Comparison of ENCODE assay signal across 8 mouse cellular contexts in the genomic region with DNA sequence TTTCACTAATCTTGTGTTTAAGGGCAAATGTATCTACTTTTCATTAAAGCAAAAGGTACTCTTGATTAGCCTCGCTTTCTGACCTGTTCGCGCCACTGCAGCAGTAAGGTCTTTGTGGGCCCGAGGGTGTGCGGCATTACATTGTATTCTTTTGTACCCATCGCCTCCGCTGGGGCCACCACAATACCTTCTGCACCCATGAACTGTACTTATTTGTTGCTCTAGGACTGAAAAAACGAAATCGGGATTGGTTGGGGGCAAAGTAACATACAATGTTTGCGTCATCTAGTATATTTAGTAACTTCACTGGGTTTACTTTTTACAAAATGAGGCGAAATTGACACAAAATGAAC. TPM values are rescaled to one million over a fixed set of nuclear protein-coding genes. Genes with fewer than 3 reads are reported as not detected.
DNase-seq lines count a peak whose midpoint lies in the region; ATAC-seq and TF ChIP-seq lines count a peak whose summit lies in the region.

No protein-coding gene starts in this region.

- H3ac ChIP-seq in myocyte (ENCODE audit: control insufficient read depth, insufficient read length) = peak overlapping the region; percentile 79

- H3K36me3 ChIP-seq in kidney, adult 2 months (ENCODE audit: control insufficient read depth, insufficient read depth, low read length) = no peaks in the 10 kb centered on the region
- no peaks in the 10 kb centered on the region for H3K36me3 ChIP-seq in limb, embryonic 15.5 days
- no peaks in the 10 kb centered on the region for H3K36me3 ChIP-seq in myocyte (ENCODE audit: control insufficient read depth, insufficient read depth)

- peak overlapping the region; percentile 99 for H3K4me3 ChIP-seq in kidney, adult 2 months (ENCODE audit: insufficient read depth, low read depth, low read length)
- H3K4me3 ChIP-seq in bone marrow macrophage, adult 2 months (ENCODE audit: insufficient read depth, low read length) = peak overlapping the region; percentile 68
- peak overlapping the region; percentile 75 for H3K4me3 ChIP-seq in limb, embryonic 15.5 days
- H3K4me3 ChIP-seq in myocyte = peak overlapping the region; percentile 52

- no peaks in the 10 kb centered on the region for H3K27me3 ChIP-seq in kidney, adult 2 months (replicated peaks; ENCODE audit: control insufficient read depth, insufficient read depth, low read length)
- no peaks in the 10 kb centered on the region for H3K27me3 ChIP-seq in limb, embryonic 15.5 days
- H3K27me3 ChIP-seq in myocyte (ENCODE audit: control insufficient read depth, insufficient read depth, insufficient read length) = no peaks in the 10 kb centered on the region

- H3K27ac ChIP-seq in kidney, adult 2 months (ENCODE audit: insufficient read depth, low read depth, low read length) = peak overlapping the region; percentile 100
- H3K27ac ChIP-seq in bone marrow macrophage, adult 2 months (ENCODE audit: insufficient read depth, low read depth, low read length) = peak overlapping the region; percentile 91
- peak overlapping the region; percentile 99 for H3K27ac ChIP-seq in limb, embryonic 15.5 days

- H3K4me1 ChIP-seq in kidney, adult 2 months (ENCODE audit: control insufficient read depth, insufficient read depth, low read length) = peaks cover 13% of the 10 kb centered on the region; the same call in 1 of the 2 replicates
- H3K4me1 ChIP-seq in bone marrow macrophage, adult 2 months (ENCODE audit: control insufficient read depth, insufficient read depth, low read length) = peaks cover 33% of the 10 kb centered on the region
- H3K4me1 ChIP-seq in limb, embryonic 15.5 days = peaks cover 18% of the 10 kb centered on the region

- DNase-seq in kidney, adult 2 months = no peak
- DNase-seq in kidney, adult 11 months = no peak
- DNase-seq in layer of hippocampus, adult 8-10 months (ENCODE audit: low spot score in 2 of 2) = no peak

- no peaks in the 10 kb centered on the region for H3K9me3 ChIP-seq in limb, embryonic 15.5 days

- peaks cover 20% of the 10 kb centered on the region for H3K79me2 ChIP-seq in myocyte (ENCODE audit: control insufficient read depth, insufficient read depth)

- no peak for TF ChIP-seq CTCF in kidney, adult 2 months (conservative IDR thresholded peaks at IDR 0.05; ENCODE audit: insufficient read depth, insufficient read length, low read depth, low read length)
- no peak for TF ChIP-seq CTCF in bone marrow macrophage, adult 2 months (IDR thresholded peaks at IDR 0.05; ENCODE audit: low read depth, low read length)

- 12% methylated on average over 11 of the region's 11 CpGs for WGBS in kidney, adult 2 months
- WGBS in limb, embryonic 15.5 days = 3% methylated on average over 11 of the region's 11 CpGs

- H3K9ac ChIP-seq in limb, embryonic 15.5 days = peak overlapping the region; percentile 90

- peak overlapping the region; percentile 77 for H3K4me2 ChIP-seq in limb, embryonic 15.5 days
- H3K4me2 ChIP-seq in myocyte (ENCODE audit: low read depth) = peak overlapping the region; percentile 79

- peak; percentile 8 for ATAC-seq in granulocyte monocyte progenitor cell, adult 5-6 weeks (replicated peaks; ENCODE audit: poor library complexity, severe bottlenecking)
- no peak for ATAC-seq in limb, embryonic 15.5 days (ENCODE audit: insufficient number of reproducible peaks, low FRiP score, low TSS enrichment, low read depth)
- no peak for ATAC-seq in inflammation-experienced regulatory T-cells, adult 6 months

- no peak for TF ChIP-seq POLR2A in kidney, adult 2 months (IDR thresholded peaks at IDR 0.05; ENCODE audit: low read depth, low read length)
- no peak for TF ChIP-seq POLR2A in bone marrow macrophage, adult 2 months (IDR thresholded peaks at IDR 0.05; ENCODE audit: borderline replicate concordance, low read depth, low read length)
- peak; percentile 36 for TF ChIP-seq POLR2A in myocyte (IDR thresholded peaks at IDR 0.05; ENCODE audit: insufficient read length, low read depth)

TF ChIP-seq in myocyte, 11 proteins besides CTCF, POLR2A, EP300 and RAD21:
- TF ChIP-seq MAX (IDR thresholded peaks at IDR 0.05; ENCODE audit: low read depth) = no peak

RNA-seq across cellular contexts. Expression of a gene that starts 1.3 kb away (rescaled TPM):
- 4.1 and 4.9 TPM in 2 replicates for polyA plus RNA-seq in kidney, adult 2 months (2012; rRNA removed)
- polyA plus RNA-seq in bone marrow macrophage, adult 2 months (2012; ENCODE audit: insufficient read depth, insufficient read length, missing spikeins) = 6.3 and 8.3 TPM in 2 replicates
- total RNA-seq in granulocyte monocyte progenitor cell, adult 5-6 weeks (2014; fragmentation: Nextera tagmentation) = 12.4 and 14.1 TPM in 2 replicates
- total RNA-seq in granulocyte monocyte progenitor cell, adult 5-6 weeks (2017) = 6.4 and 7.3 TPM in 2 replicates
- 4.4 and 4.7 TPM in 2 replicates for polyA plus RNA-seq in limb, embryonic 15.5 days (2015; fragmentation: Nextera tagmentation; extraction: Ambion mirVana)
- 1.9 TPM for polyA plus RNA-seq in myocyte (2012; fragmentation: generic; extraction: Trizol)
- polyA plus RNA-seq in inflammation-experienced regulatory T-cells, adult 6 months (2017; shearing (Covaris generic)) = 1 to 10 TPM; 7.7 to 9.0 (median 8.5) TPM
- 10 to 100 TPM; 18.4 to 23.5 (median 20.3) TPM for total RNA-seq in layer of hippocampus, adult 8-10 months (2022)
